Mouse (Mus musculus): ENCODE data around the gene Nectin2.
A peak's percentile ranks its signal among the peaks of the same experiment; 100 is the strongest.
"Not testable (repeated sequence)": the region's sequence is repeated elsewhere in the genome, so short reads cannot be mapped to it uniquely, and the experiment has no call there.

Gene Nectin2

GRCm38 (mm10) chr7:19750217-19751069 is at the start of gene Nectin2:
Nectin2 (minus strand) TSS chr7:19750483.
- peak; percentile 89 for DNase-seq (ENCODE audit: low spot score)

GRCm38 (mm10) chr7:19796697-19797588 is 46.7 kb upstream of the Nectin2 start, which contains the start of gene Cblc:
Cblc (minus strand) TSS chr7:19796809.
- peak; percentile 83 for DNase-seq (ENCODE audit: low spot score)

GRCm38 (mm10) chr7:19796254-19796653 is 46.0 kb upstream of the Nectin2 start:
- no peak for DNase-seq (ENCODE audit: low spot score)

- DNase-seq (ENCODE audit: low spot score), result no peak
These were observed 45.0 kb upstream of the Nectin2 start for GRCm38 (mm10) chr7:19795236-19795635.

GRCm38 (mm10) chr7:19792701-19793630 is 42.7 kb upstream of the Nectin2 start:
- DNase-seq (ENCODE audit: low spot score), result no peak

- DNase-seq (ENCODE audit: low spot score), result not testable (repeated sequence)
These were observed 41.2 kb upstream of the Nectin2 start for GRCm38 (mm10) chr7:19791504-19791903.

GRCm38 (mm10) chr7:19789904-19790347 is 39.6 kb upstream of the Nectin2 start:
- peak; percentile 89 for DNase-seq (ENCODE audit: low spot score)

GRCm38 (mm10) chr7:19785874-19786458 is 35.7 kb upstream of the Nectin2 start:
- no peak for DNase-seq (ENCODE audit: low spot score)

- no peak for DNase-seq (ENCODE audit: low spot score)
These were observed 34.7 kb upstream of the Nectin2 start for GRCm38 (mm10) chr7:19784764-19785535.

GRCm38 (mm10) chr7:19783630-19784029 is 33.3 kb upstream of the Nectin2 start:
- DNase-seq (ENCODE audit: low spot score), result no peak

- no peak for DNase-seq (ENCODE audit: low spot score)
These were observed 32.4 kb upstream of the Nectin2 start for GRCm38 (mm10) chr7:19782645-19783044.

GRCm38 (mm10) chr7:19781741-19782140 is 31.5 kb upstream of the Nectin2 start:
- DNase-seq (ENCODE audit: low spot score), result no peak

GRCm38 (mm10) chr7:19779903-19780302 is 29.6 kb upstream of the Nectin2 start:
- DNase-seq (ENCODE audit: low spot score), result no peak

GRCm38 (mm10) chr7:19778645-19779044 is 28.4 kb upstream of the Nectin2 start:
- DNase-seq (ENCODE audit: low spot score), result no peak

- no peak for DNase-seq (ENCODE audit: low spot score)
These were observed 26.9 kb upstream of the Nectin2 start for GRCm38 (mm10) chr7:19777049-19777723.

- no peak for DNase-seq (ENCODE audit: low spot score)
These were observed 21.4 kb upstream of the Nectin2 start for GRCm38 (mm10) chr7:19771682-19772081.

- DNase-seq (ENCODE audit: low spot score), result no peak
These were observed 20.7 kb upstream of the Nectin2 start, which contains the start of gene Bcam for GRCm38 (mm10) chr7:19770984-19771391. Bcam (minus strand) TSS chr7:19771016.

- peak; percentile 88 for DNase-seq (ENCODE audit: low spot score)
These were observed 20.1 kb upstream of the Nectin2 start for GRCm38 (mm10) chr7:19770375-19770754.

Measured in ovary, postnatal 36 days (tissue).